Mouse (Mus musculus) ES-E14 (cell line): ENCODE results near the gene Acvr1b.

ENCODE experiments used
- CHD2 ChIP-seq: IDR thresholded peaks from 2 replicates; pipeline ENCODE4 v1.6.1; 2014; ENCODE audit warnings: mild to moderate bottlenecking, low read depth, low read length, inconsistent platforms
- MAFK ChIP-seq: IDR thresholded peaks from 2 replicates; pipeline ENCODE4 v1.6.1; 2014; ENCODE audit warnings: mild to moderate bottlenecking, low read depth, low read length, inconsistent platforms; ENCODE audit not compliant: insufficient read depth
- ZC3H11A ChIP-seq: IDR thresholded peaks from 2 replicates; pipeline ENCODE4 v1.6.1; 2012; ENCODE audit warnings: low read depth, mild to moderate bottlenecking, inconsistent platforms, low read length, borderline replicate concordance
- ZNF384 ChIP-seq: IDR thresholded peaks from 2 replicates; pipeline ENCODE4 v1.6.1; 2012; ENCODE audit warnings: low read depth, low read length, inconsistent platforms

GRCm38 (mm10) chr15:101233641-101234275 is 59.9 kb downstream of the Acvr1b start:
- TF ChIP-seq MAFK (no peak), ZC3H11A (no peak), CHD2 (0 out of 2 replicates have a peak, but pooled peaks have one; percentile 20), ZNF384 (peak; percentile 95)
